Mouse (Mus musculus) liver, adult 2 months (tissue): ENCODE measurements at regions not wholly inside any gene's neighbourhood (a gene's known extent, or its start where the extent isn't known, plus 50 kb on each side); places are given as distances from the start of the nearest gene placed in this dataset.

ENCODE experiments used
- DNase-seq: peaks from one replicate; pipeline ENCODE4 v3.0.0-alpha.2; 2011; ENCODE audit warnings: low read depth, low spot score; ENCODE audit errors: extremely low read depth
- H3K27ac ChIP-seq: fragments of 200-500 bp; replicated peaks from 2 replicates; pipeline ENCODE4 v1.5.1; 2012; ENCODE audit warnings: low read depth, mild to moderate bottlenecking, control low read depth, inconsistent platforms, low read length; ENCODE audit not compliant: insufficient read depth
- H3K27me3 ChIP-seq: fragments of 200-500 bp; 2 replicates; pipeline ENCODE4 v1.6.1; 2012; ENCODE audit warnings: mild to moderate bottlenecking, moderate library complexity, low read length, inconsistent platforms; ENCODE audit not compliant: control insufficient read depth, insufficient read depth
- H3K36me3 ChIP-seq: fragments of 200-500 bp; 2 replicates; pipeline ENCODE4 v1.6.1; 2012; ENCODE audit warnings: low read length, inconsistent platforms; ENCODE audit not compliant: control insufficient read depth, insufficient read depth
- H3K4me1 ChIP-seq: fragments of 200-500 bp; 2 replicates; pipeline ENCODE4 v1.6.1; 2011; ENCODE audit warnings: low read length; ENCODE audit not compliant: control insufficient read depth, insufficient read depth
- H3K4me3 ChIP-seq: fragments of 200-500 bp; 2 replicates; pipeline ENCODE4 v1.5.1; 2011; ENCODE audit warnings: low read depth, mild to moderate bottlenecking, control low read depth, low read length, moderate library complexity; ENCODE audit not compliant: insufficient read depth
- H3K79me2 ChIP-seq: fragments of 200-500 bp; 2 replicates; pipeline ENCODE4 v1.6.1; 2012; ENCODE audit warnings: inconsistent platforms, mild to moderate bottlenecking, low read length, moderate library complexity; ENCODE audit not compliant: control insufficient read depth, insufficient read depth
- H3K9ac ChIP-seq: fragments of 200-500 bp; 2 replicates; pipeline ENCODE4 v1.6.1; 2012; ENCODE audit warnings: low read depth, mild to moderate bottlenecking, control low read depth, inconsistent platforms, low read length
- CTCF ChIP-seq: fragments of 200-500 bp; IDR thresholded peaks from 2 replicates; pipeline ENCODE4 v1.5.1; 2011; ENCODE audit warnings: low read depth, low read length, control low read depth
- POLR2A ChIP-seq: fragments of 200-500 bp; IDR thresholded peaks from 2 replicates; pipeline ENCODE4 v1.6.1; 2011; ENCODE audit warnings: low read length, control low read depth; ENCODE audit not compliant: insufficient read depth; ENCODE audit errors: extremely low read depth
- WGBS: fragments of 180-500 bp; shearing (Covaris S2); methylation state at CpG from one replicate; pipeline ENCODE4 v1.1.7; 2018; 5-methylcytosine and 5-hydroxymethylcytosine counted together

GRCm38 (mm10) chr14:81770421-81770820 lies 1786.5 kb downstream of the Olfm4 start:
- H3K27ac ChIP-seq = no peak overlapping the region
- 76% methylated on average over 1 of the region's 1 CpGs for WGBS
- DNase-seq = no peak
- H3K4me1 ChIP-seq = no peaks in the 10 kb centered on the region
- TF ChIP-seq CTCF (no peak), POLR2A (no peak)
- H3K36me3 ChIP-seq = no peaks in the 10 kb centered on the region
- H3K27me3 ChIP-seq = no peaks in the 10 kb centered on the region
- no peak overlapping the region for H3K9ac ChIP-seq
- H3K4me3 ChIP-seq = no peak overlapping the region
- H3K79me2 ChIP-seq = no peaks in the 10 kb centered on the region

GRCm38 (mm10) chr14:81771826-81772225 lies 1787.9 kb downstream of the Olfm4 start:
- Histone ChIP-seq H3K79me2 (no peaks in the 10 kb centered on the region), H3K4me1 (no peaks in the 10 kb centered on the region), H3K27me3 (no peaks in the 10 kb centered on the region), H3K4me3 (no peak overlapping the region), H3K36me3 (no peaks in the 10 kb centered on the region), H3K9ac (no peak overlapping the region), H3K27ac (no peak overlapping the region)
- TF ChIP-seq CTCF (no peak), POLR2A (no peak)
- WGBS = 85% methylated on average over 1 of the region's 1 CpGs
- DNase-seq = no peak

- Histone ChIP-seq H3K79me2 (no peaks in the 10 kb centered on the region), H3K36me3 (no peaks in the 10 kb centered on the region), H3K4me3 (no peak overlapping the region), H3K27me3 (no peaks in the 10 kb centered on the region), H3K9ac (no peak overlapping the region), H3K27ac (no peak overlapping the region), H3K4me1 (no peaks in the 10 kb centered on the region)
- DNase-seq = no peak
- no peak for TF ChIP-seq POLR2A
- TF ChIP-seq CTCF = no peak
- 64% methylated on average over 2 of the region's 2 CpGs for WGBS
Measured at GRCm38 (mm10) chr14:81788859-81789258, 1805.0 kb downstream of the Olfm4 start.

- H3K27ac ChIP-seq = no peak overlapping the region
- H3K4me3 ChIP-seq = no peak overlapping the region
- whole genome bisulfite sequencing = 48% methylated on average over 2 of the region's 2 CpGs
- no peaks in the 10 kb centered on the region for H3K27me3 ChIP-seq
- DNase-seq = no peak
- no peaks in the 10 kb centered on the region for H3K36me3 ChIP-seq
- no peaks in the 10 kb centered on the region for H3K4me1 ChIP-seq
- no peak for TF ChIP-seq POLR2A
- TF ChIP-seq CTCF = no peak
- no peak overlapping the region for H3K9ac ChIP-seq
- no peaks in the 10 kb centered on the region for H3K79me2 ChIP-seq
Measured at GRCm38 (mm10) chr14:81823786-81824185, 1839.9 kb downstream of the Olfm4 start.

GRCm38 (mm10) chr14:81858617-81859016 lies 1874.7 kb downstream of the Olfm4 start:
- DNase-seq = peak; percentile 1
- Histone ChIP-seq H3K4me1 (no peaks in the 10 kb centered on the region), H3K9ac (no peak overlapping the region), H3K79me2 (no peaks in the 10 kb centered on the region), H3K4me3 (no peak overlapping the region), H3K27ac (no peak overlapping the region), H3K27me3 (no peaks in the 10 kb centered on the region), H3K36me3 (no peaks in the 10 kb centered on the region)
- 61% methylated on average over 2 of the region's 2 CpGs for WGBS
- TF ChIP-seq CTCF (no peak), POLR2A (no peak)

- no peak for DNase-seq
- no peaks in the 10 kb centered on the region for H3K27me3 ChIP-seq
- 51% methylated on average over 1 of the region's 1 CpGs for WGBS
Measured at GRCm38 (mm10) chr14:81870388-81870787, 1886.5 kb downstream of the Olfm4 start.

More at GRCm38 (mm10) chr14:81870388-81870787, 1886.5 kb downstream of the Olfm4 start:
- Histone ChIP-seq H3K27ac (no peak overlapping the region), H3K36me3 (no peaks in the 10 kb centered on the region), H3K9ac (no peak overlapping the region), H3K4me3 (no peak overlapping the region), H3K79me2 (no peaks in the 10 kb centered on the region), H3K4me1 (no peaks in the 10 kb centered on the region)
- no peak for TF ChIP-seq POLR2A
- no peak for TF ChIP-seq CTCF
